Mouse (Mus musculus): ENCODE data around the gene Rab43. TPM values are rescaled to one million over a fixed set of nuclear protein-coding genes. Genes with fewer than 3 reads are reported as not detected.
A peak's percentile ranks its signal among the peaks of the same experiment; 100 is the strongest.

Rab43 gene
- polyA plus RNA-seq, 1 experiment from 2014 or later: 5.8 TPM

DNA sequence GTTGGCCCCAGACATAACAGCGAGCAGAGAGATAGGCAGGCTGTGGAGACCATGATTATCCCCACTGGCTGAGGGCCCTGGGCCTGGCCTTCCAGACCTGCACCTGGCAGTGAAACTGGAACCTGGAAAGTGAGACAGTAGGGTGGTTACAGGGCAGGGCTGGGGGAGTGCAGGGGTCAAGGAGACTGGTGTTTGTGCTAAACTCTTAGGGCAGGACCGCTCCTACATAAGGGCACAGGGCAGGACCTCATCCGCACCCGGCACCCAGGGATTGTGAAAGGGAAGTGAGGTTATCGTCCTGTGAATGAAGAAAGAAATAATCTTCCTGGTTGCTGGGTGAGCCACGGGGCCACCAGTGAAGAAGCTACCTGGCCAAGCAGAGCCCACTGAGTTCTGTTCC, 22.2 kb downstream of the Rab43 start:
- DNase-seq (ENCODE audit: low spot score): no peak
- Histone ChIP-seq H3K9me3 (replicated peaks) (no peaks in the 10 kb centered on the region), H3K27me3 (ENCODE audit: low read depth, poor library complexity, severe bottlenecking) (no peaks in the 10 kb centered on the region), H3K4me1 (peaks cover 7% of the 10 kb centered on the region; the same call in 1 of the 2 replicates), H3K36me3 (peaks cover 26% of the 10 kb centered on the region), H3K4me3 (no peak overlapping the region), H3K27ac (replicated peaks) (0 out of 2 replicates have a peak overlapping the region, but pooled peaks have one; percentile 38)
- 95% methylated on average over 6 of the region's 6 CpGs for WGBS

DNA sequence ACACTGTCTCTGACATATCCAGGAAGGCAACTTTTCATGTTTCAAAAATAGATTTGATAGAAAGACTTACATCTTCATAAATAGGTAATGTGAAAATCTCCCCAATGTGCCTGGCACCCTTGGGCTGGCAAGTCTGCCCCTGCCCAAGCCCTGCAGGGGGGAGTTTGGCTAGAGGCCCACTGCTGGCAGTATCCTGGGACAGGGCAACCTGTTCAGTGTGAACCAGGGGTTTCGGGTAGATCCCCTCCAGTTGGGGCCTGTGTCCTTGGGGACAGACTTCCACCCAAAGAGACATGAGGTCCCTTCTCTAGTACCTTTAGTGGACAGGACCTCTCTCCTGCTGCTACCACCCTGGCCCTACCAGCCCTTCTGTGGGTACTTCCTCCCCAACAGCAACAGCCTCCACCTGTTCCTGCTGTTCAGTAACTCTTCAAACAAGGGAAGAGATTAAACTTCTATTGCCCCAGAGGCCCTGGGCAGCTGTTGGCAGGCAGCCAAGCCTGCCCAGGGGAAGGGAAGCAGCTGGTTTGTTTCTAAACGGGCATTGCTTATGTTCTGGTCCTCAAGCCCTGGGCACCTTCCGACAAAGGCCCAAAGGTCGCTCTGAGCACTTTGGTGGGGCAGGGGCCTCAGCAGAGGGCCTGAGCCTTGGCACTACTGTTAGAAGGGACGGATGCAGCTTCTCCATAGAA, 22.9 kb downstream of the Rab43 start:
- DNase-seq (ENCODE audit: low spot score): no peak
- 82% methylated on average over 5 of the region's 5 CpGs for WGBS
- Histone ChIP-seq H3K4me1 (peaks cover 7% of the 10 kb centered on the region; the same call in 1 of the 2 replicates), H3K36me3 (peaks cover 22% of the 10 kb centered on the region), H3K4me3 (no peak overlapping the region), H3K9me3 (replicated peaks) (no peaks in the 10 kb centered on the region), H3K27ac (replicated peaks) (peak overlapping the region; percentile 38; the same call in 1 of the 2 replicates), H3K27me3 (ENCODE audit: low read depth, poor library complexity, severe bottlenecking) (no peaks in the 10 kb centered on the region)

DNA sequence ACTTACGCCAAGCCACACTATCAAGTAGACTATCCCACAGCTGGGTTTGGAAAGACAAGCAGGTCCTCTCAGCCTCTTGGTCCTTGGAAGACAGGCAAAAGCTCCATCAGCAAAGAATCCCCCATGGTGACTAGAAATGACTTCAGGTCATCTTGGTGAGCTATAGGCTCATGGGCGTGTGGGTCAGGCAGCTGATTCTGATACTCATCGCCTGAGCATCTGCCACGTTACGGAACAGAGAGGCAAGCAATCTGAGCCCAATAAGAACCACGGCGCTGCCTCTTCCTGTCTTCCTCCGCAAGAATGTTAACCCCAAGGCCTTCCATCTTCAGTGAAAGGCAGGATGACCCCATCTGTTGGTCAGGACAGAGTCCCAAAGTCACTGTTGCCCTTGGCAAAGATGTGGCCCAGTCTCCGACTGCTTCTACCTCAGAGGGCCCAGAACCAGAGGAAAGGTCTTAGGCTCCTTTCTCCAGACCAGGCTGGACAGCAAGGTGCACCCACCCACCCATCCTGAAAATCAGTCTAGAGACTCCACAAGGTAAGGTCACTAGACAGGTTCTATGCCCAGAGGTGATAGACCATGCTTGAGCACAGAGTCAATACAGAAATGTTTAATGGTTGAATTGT, 23.6 kb downstream of the Rab43 start:
- Histone ChIP-seq H3K27ac (replicated peaks) (no peak overlapping the region), H3K4me1 (peaks cover 7% of the 10 kb centered on the region; the same call in 1 of the 2 replicates), H3K9me3 (replicated peaks) (no peaks in the 10 kb centered on the region), H3K4me3 (no peak overlapping the region), H3K27me3 (ENCODE audit: low read depth, poor library complexity, severe bottlenecking) (no peaks in the 10 kb centered on the region), H3K36me3 (peaks cover 22% of the 10 kb centered on the region)
- no peak for DNase-seq (ENCODE audit: low spot score)
- 93% methylated on average over 9 of the region's 9 CpGs for WGBS

DNA sequence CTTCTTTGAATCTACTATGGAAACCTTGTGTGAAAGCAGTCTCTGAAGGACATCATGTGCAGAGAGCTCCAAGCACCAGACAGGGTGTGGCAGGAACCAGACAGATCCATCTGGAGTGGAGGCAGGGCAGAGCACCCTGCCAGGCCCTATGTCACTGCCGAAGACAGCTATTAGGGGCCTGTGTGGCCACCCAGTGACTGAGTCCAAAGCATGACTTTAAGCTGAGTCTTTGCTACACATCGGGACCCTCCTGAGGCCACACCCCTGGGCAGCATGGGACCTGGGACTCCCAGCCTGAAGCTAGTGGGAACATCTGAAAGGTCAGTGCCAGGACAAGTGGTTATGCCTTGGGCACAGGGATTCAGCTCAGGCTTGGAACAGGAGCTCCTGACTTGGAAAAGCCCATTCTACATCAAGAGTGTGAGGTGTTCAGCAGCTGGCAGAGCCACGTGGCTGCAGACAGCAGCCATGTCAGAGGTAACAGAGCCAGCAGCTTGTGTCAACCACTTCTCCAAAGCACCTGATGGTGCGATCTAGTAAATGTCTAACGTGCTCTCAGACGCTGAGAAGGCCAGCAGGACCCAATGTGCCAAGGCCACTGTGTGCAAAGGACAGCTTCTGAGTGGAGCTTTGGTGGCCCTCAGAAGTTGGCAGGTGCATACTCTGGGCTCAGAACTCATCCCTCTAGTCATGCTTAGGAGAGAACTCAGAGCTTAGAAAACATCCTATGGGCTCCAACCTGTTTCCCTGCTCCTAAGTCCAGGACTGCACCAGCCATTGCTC, 24.7 kb downstream of the Rab43 start:
- no peaks in the 10 kb centered on the region for H3K27me3 ChIP-seq (ENCODE audit: low read depth, poor library complexity, severe bottlenecking)
- 87% methylated on average over 6 of the region's 6 CpGs for WGBS
- DNase-seq (ENCODE audit: low spot score): no peak

DNA sequence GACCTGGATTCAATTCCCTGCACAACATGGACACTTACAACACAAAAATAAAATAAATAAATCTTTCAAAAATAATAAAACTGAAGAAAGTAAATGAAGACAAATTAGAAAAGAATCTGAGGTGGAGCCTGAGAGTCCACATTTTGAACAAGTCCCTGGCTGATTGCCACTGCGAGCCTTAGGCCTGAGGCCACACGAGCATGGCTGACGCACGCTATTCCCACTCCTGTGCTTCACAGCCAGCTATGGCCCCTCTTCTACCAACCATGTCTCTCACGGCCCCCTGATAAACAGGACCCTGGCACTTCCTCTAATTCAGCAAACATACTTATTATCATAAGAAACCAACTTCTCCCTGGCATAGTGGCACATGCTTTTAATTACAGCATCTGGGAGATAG, 25.3 kb downstream of the Rab43 start:
- Histone ChIP-seq H3K27me3 (ENCODE audit: low read depth, poor library complexity, severe bottlenecking) (no peaks in the 10 kb centered on the region), H3K4me3 (no peak overlapping the region), H3K4me1 (peaks cover 7% of the 10 kb centered on the region; the same call in 1 of the 2 replicates), H3K27ac (replicated peaks) (no peak overlapping the region), H3K36me3 (0 out of 2 replicates have a peak, but pooled peaks cover 6% of the 10 kb centered on the region), H3K9me3 (replicated peaks) (no peaks in the 10 kb centered on the region)
- WGBS: 94% methylated on average over 5 of the region's 5 CpGs
- no peak for DNase-seq (ENCODE audit: low spot score)

More for the DNA sequence above, 24.7 kb downstream of the Rab43 start:
- Histone ChIP-seq H3K36me3 (peaks cover 12% of the 10 kb centered on the region), H3K27ac (replicated peaks) (0 out of 2 replicates have a peak overlapping the region, but pooled peaks have one; percentile 17), H3K9me3 (replicated peaks) (no peaks in the 10 kb centered on the region), H3K4me1 (peaks cover 7% of the 10 kb centered on the region; the same call in 1 of the 2 replicates), H3K4me3 (no peak overlapping the region)

DNA sequence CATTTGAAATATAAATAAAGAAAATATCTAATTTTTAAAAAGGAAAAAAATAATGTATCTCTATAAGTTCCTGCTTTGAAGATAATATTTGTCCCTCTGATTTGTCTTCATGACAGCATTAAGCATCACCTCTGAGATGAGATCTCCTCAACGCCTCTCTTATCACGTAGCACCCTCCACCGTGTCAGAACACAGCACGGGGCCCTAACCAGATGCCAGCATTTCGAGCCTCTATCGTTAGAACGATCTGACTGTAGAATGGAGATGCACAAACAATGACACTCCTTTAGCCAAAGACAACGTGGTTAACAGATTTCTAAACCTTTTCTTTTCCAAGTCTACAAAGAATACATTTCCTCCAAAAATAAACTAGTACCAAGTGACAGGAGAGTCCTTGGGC, 27.9 kb downstream of the Rab43 start:
- peaks cover 2% of the 10 kb centered on the region; the same call in 1 of the 2 replicates for H3K4me1 ChIP-seq
- no peak for DNase-seq (ENCODE audit: low spot score)
- H3K36me3 ChIP-seq: no peaks in the 10 kb centered on the region
- H3K4me3 ChIP-seq: no peak overlapping the region
- no peaks in the 10 kb centered on the region for H3K9me3 ChIP-seq (replicated peaks)
- H3K27ac ChIP-seq (replicated peaks): no peak overlapping the region
- H3K27me3 ChIP-seq (ENCODE audit: low read depth, poor library complexity, severe bottlenecking): no peaks in the 10 kb centered on the region
- WGBS: 84% methylated on average over 8 of the region's 8 CpGs

DNA sequence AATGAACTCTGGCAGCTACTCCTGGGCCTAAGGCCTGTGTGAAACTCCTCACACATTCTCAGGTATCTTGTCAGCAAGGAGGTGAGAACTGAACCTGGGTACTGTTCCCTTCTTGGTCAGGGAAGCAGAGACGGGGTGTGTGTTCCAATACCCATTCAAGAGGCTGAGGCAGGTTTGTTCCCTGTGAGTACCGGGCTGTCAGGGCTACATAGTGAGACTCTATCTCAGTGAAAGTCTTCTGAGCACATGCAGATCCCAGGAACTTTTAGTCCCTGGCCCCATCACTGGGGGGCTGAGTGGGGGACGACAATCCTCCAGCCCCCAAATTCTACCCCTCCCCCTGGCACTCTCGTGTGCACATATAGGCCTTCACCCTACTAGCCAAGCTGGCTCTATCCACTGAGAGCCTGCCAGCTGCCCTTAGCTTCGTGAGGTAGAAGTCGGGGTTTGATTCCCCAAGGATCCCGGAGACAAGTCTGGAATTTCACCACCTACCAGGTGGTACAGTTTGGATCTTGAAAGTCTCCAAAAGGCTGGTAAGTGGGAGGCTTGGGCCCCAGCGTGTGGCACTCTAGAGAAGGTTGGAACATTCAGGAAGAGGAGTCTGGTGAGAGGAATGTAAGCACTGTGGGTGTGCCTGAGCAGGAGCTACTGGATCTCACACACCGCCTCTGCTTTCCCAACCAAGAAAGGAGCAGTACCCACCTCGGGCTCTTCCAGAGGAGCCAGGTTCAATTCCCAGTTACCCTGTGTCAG, 31.2 kb downstream of the Rab43 start:
- H3K4me1 ChIP-seq: no peaks in the 10 kb centered on the region
- DNase-seq (ENCODE audit: low spot score): no peak
- 83% methylated on average over 10 of the region's 10 CpGs for WGBS
- H3K4me3 ChIP-seq: no peak overlapping the region
- no peaks in the 10 kb centered on the region for H3K9me3 ChIP-seq (replicated peaks)
- no peak overlapping the region for H3K27ac ChIP-seq (replicated peaks)
- no peaks in the 10 kb centered on the region for H3K27me3 ChIP-seq (ENCODE audit: low read depth, poor library complexity, severe bottlenecking)
- H3K36me3 ChIP-seq: no peaks in the 10 kb centered on the region

DNA sequence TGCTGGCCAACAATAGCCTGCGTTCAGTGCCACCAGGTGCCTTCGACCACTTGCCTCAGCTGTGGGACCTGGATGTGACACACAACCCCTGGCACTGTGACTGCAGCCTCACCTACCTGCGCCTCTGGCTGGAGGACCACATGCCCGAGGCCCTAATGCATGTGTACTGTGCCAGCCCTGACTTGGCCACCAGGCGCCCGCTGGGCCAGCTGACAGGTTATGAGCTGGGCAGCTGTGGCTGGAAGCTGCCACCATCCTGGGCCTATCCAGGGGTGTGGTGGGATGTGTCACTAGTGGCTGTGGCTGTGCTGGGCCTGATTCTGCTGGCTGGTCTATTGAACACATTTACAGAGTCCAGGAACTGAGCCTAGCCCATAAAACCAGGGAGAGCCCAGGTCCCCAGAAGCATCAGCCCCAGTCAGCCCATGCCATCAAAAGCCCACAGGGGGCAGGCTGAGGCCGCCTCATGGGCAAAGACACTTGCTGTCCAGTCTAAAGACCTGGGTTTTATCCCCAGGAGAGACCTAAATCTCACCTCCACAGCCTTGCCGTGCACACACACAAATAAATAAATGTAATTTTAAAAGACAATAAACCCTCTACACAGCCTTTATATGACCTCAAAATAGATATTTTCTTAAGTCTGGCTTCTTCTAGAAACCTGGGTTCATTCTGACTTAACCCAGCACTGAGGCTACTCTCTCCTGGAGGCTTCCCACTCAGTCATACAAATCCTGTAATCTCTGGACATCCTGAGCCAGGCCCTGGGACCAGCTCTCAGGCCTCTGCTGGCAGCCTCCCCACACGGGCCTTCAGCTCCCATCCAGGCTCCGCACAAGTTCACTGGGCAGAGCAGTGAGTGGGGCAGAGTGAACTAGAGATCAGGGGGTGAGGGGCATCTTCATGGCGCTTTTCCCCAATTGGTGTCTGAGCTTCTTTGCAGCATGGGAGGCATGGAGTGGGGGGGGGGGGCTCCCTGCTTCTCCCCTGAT, 32.5 kb downstream of the Rab43 start:
- Histone ChIP-seq H3K27ac (replicated peaks) (no peak overlapping the region), H3K27me3 (ENCODE audit: low read depth, poor library complexity, severe bottlenecking) (no peaks in the 10 kb centered on the region), H3K4me1 (no peaks in the 10 kb centered on the region), H3K36me3 (no peaks in the 10 kb centered on the region), H3K4me3 (no peak overlapping the region), H3K9me3 (replicated peaks) (peaks cover 5% of the 10 kb centered on the region; the same call in 1 of the 2 replicates)
- 80% methylated on average over 11 of the region's 11 CpGs for WGBS
- no peak for DNase-seq (ENCODE audit: low spot score)

DNA sequence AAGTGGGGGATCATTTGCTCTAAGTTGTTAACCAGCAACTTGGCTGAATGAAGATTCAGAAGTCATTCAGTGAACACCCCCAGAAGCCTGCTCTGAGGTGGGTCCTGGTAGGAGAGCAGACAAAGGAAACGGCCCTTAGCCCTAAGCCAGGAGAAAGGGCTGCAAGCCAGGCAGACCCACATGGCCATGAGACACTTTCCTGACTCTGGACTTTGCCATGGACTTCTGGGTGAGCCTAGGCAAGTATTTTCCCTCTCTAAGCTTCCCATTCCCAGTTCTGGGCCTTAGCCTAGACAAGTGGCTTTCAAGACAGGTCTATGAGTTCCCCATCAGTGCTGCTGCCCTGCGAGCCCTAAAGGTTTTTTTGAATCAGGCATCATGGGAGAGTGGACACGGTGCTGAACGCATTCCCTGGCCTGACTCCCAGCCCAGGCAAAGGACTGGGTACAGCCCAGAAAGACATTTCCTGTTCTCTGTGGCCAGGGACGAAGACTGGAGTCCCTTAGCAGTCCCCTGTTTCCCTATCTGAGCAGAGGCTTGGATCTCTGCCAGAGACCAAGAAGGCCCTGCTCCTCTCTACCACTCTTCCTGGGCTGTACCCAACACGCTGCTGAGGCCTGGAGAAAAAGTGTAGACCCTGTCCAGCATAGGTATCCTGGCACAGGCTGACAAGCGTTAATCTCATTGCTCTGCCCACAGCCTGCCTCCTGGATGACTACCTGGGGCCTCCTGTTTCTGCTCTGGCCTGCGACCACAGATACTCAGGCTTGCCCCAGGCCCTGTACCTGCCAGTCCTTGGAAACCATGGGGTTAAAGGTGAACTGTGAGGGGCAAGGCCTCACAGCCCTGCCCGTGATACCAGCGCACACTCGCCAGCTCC, 33.4 kb downstream of the Rab43 start:
- Histone ChIP-seq H3K9me3 (replicated peaks) (peaks cover 5% of the 10 kb centered on the region; the same call in 1 of the 2 replicates), H3K4me3 (no peak overlapping the region), H3K27ac (replicated peaks) (peak overlapping the region; percentile 52; the same call in 1 of the 2 replicates), H3K27me3 (ENCODE audit: low read depth, poor library complexity, severe bottlenecking) (no peaks in the 10 kb centered on the region), H3K4me1 (no peaks in the 10 kb centered on the region), H3K36me3 (no peaks in the 10 kb centered on the region)
- no peak for DNase-seq (ENCODE audit: low spot score)
- 86% methylated on average over 11 of the region's 11 CpGs for WGBS

DNA sequence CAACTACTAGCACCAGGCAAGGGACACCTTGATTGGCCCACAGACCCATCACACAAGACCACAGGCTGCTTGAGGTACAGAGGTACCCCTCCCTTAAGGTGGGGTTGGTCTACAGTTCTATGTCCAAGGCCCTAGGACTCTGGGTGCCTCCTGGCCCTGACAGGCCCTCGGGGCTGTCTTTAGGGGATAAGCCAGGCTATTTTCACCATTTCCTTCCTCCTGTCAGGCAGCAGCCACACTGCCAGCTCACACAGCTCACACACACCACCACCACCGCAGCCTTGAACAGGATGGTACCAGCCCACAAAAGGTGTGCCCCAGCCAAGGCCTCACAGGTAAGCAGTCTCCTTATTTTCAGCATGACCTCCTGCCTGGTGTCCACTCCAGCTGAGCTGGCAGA, 34.1 kb downstream of the Rab43 start, which contains the start of gene Gp9:
Gene Gp9 (plus strand): TSS at position 231 of the 400 bp plus-strand sequence.
- no peaks in the 10 kb centered on the region for H3K36me3 ChIP-seq
- H3K4me3 ChIP-seq: no peak within 1 kb of the TSS
- 77% methylated on average over 2 of the region's 2 CpGs for WGBS
- H3K9me3 ChIP-seq (replicated peaks): peaks cover 5% of the 10 kb centered on the region; the same call in 1 of the 2 replicates
- H3K27me3 ChIP-seq (ENCODE audit: low read depth, poor library complexity, severe bottlenecking): no peaks in the 10 kb centered on the region
- H3K4me1 ChIP-seq: no peaks in the 10 kb centered on the region
- peak within 1 kb of the TSS; percentile 52; the same call in 1 of the 2 replicates for H3K27ac ChIP-seq (replicated peaks)
- DNase-seq (ENCODE audit: low spot score): no peak

Data from midbrain, embryonic 10.5 days (tissue).